Mouse (Mus musculus): ENCODE results near the gene 5530401A14Rik.
A peak's percentile ranks its signal among the peaks of the same experiment; 100 is the strongest.

Gene 5530401A14Rik

DNA sequence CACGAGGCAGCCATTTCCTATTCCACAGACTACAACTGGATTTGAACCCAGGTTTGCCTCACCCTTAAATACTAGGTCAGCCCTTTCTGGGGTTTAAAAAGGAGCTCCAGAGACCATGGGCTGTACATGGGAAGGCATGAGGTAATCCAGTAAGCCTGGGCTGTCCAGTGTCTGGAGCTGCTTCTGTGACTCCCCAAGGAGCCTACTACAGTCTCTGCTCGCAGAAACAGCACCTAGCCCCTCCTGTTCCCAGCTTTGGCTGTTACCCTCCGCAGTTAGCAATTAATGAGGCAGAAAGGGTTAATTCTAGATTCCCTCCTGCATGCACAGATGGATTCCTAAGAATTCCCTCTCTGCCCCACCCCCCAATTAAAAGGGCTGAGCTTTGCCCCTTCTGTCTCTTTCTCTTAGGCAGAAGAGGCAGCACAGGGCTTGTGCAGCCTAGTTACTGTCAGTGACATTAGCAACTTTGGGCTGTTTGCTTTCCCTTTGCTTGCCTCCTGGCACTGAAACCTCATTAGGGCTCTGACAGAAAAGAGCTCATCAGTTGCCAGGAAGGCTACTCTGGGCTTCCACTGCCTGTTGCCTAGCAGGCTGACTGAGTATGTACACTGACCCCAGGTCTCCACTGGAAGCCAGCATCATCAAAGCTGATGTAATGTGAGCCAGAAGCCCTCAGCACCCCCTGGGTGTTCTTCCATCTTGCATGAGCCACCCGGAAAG is at the start of gene 5530401A14Rik:
Gene 5530401A14Rik (plus strand): TSS at position 424 of the 723 bp plus-strand sequence.
- DNase-seq (ENCODE audit: low spot score in 2 of 2), result peak in 1 of 2 experiments; percentile 28

DNA sequence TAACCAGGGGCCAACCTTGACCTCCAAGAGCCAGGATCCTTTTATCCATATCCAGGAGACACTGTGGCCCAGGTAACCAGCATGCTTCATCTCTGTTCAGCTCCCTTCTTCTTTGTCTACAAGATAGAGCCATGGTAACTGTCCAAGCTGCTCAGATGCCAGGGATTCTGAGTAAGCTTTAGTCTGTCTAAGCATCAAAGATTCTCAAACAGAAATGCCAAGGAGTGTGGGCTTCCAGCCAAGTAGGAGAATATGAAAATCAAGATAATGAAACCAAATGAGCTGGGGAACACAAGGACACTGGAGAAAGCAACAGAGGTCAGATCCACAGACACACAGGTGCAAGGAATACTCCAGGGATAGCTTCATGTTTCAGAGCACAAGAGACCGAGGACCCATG is 45.7 kb upstream of the 5530401A14Rik start:
- peak in 1 of 2 experiments; percentile 19 for DNase-seq (ENCODE audit: low spot score in 2 of 2)

DNA sequence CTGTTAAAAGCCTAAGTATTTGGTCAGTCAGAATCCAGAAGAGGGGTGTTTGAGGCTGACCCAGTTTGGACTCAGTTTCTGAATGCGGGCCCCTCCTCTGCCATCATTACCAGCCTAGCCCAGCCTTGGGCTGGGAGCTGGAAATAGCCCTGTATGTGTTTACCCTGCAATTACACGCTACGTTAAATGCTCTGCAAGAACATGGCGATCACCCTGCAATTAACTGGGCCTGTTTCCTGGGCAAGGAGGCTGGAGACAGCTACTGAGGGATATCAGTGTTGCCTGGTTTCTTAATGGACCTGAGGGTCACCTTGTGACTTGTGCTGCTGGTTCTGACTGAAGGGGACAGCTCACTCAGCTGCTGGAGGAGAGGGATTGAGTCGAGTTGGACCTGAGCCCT is 43.9 kb upstream of the 5530401A14Rik start:
- no peak for DNase-seq (ENCODE audit: low spot score in 2 of 2)

- DNase-seq (ENCODE audit: low spot score in 2 of 2), result no peak
Measured at GRCm38 (mm10) chr11:81832381-81832780, 28.1 kb upstream of the 5530401A14Rik start.

DNA sequence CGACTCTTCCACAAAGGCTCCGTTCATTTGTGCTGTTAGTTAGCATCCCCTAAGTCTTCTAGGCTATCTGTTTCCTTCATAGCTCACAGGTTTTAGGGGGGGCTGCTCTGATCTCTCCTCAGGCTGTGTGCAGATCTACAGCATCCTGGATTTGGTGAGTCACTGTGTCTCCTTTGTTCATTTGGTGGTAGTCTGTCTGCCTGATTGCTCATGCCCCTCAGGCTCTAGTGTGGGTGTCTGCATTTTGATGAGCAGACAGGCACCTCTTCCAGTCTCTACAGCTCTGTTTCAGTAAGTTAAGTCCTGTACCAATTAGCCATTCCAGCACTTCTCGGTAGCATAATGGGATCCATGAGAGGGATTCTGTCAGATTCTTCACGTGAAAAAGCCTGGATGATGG is 22.0 kb upstream of the 5530401A14Rik start:
- DNase-seq (ENCODE audit: low spot score in 2 of 2), result no peak

DNA sequence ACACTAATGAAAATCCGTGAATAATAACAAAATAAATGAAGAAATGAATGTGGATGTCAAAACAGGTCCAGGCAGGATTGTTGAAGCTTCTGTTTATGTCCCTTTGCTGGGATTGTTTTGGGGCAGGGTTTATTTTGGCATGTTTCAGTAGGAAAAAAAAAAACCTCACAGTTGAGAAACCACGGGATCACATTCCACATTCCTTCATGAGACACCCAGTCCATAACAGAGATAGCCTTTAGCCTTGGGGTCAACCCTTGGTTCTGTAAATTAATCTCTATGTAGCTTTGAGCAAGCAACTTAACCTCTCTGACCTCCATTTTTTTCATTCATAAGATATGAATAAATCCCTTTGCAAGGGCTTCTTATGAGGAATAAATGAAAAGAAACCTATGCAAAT is 19.5 kb upstream of the 5530401A14Rik start:
- no peak for DNase-seq (ENCODE audit: low spot score in 2 of 2)

GRCm38 (mm10) chr11:81845010-81845685 is 15.3 kb upstream of the 5530401A14Rik start:
- DNase-seq (ENCODE audit: low spot score in 2 of 2), result no peak

DNA sequence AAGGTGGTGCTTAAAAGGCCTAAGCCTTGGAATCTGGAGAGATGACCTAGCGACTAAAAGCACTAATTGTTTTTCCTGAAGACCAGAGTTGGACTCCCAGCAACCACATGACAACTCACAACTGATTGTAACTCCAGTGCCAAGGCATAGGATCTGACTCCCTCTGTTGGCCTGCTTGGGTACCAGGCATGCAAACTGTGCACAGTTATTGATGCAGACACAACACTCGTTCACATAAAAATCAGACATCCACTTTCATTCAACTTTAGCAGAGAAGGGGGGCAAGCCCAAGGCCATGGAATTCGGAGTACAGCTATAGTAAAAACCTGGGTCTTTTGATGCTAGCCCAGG is 14.8 kb upstream of the 5530401A14Rik start:
- no peak for DNase-seq (ENCODE audit: low spot score in 2 of 2)

- no peak for DNase-seq (ENCODE audit: low spot score in 2 of 2)
Measured at GRCm38 (mm10) chr11:81847773-81848490, 12.5 kb upstream of the 5530401A14Rik start.

DNA sequence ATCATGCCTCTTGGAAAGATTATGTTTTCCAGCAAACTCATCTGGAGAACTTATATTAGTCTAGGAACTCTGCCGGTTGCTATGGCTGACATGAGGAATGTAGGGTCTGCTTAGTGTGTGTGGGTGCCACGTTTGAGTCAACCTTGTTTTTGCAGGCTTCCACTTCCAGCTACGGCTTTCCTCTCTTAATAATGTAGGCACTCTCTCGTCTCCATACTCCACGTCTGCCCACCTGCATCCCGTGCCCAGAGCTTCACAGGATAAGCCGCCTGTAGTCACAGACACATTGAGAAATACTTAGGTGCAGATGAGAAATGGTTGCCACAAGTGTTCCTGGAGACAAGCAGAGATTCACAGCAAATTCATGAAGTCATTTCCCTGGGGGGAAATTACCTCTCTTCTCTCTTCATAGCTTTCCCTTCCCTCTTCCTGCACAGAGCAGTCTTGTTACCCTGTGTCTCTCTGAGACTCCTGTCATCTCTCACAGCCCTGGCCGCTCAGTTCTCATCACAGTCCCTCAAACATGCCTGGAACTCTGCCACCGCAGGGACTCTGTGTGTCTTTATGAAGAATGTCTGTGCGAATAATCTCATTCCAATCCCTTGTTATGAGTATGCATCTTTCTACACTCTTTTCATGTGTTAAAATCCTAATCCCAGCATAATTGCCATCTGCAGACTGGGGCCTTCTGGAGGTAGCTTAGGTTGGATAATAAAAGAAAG is 5.3 kb downstream of the 5530401A14Rik start:
- peak; percentile 12 to 19 for DNase-seq (ENCODE audit: low spot score in 2 of 2)

DNA sequence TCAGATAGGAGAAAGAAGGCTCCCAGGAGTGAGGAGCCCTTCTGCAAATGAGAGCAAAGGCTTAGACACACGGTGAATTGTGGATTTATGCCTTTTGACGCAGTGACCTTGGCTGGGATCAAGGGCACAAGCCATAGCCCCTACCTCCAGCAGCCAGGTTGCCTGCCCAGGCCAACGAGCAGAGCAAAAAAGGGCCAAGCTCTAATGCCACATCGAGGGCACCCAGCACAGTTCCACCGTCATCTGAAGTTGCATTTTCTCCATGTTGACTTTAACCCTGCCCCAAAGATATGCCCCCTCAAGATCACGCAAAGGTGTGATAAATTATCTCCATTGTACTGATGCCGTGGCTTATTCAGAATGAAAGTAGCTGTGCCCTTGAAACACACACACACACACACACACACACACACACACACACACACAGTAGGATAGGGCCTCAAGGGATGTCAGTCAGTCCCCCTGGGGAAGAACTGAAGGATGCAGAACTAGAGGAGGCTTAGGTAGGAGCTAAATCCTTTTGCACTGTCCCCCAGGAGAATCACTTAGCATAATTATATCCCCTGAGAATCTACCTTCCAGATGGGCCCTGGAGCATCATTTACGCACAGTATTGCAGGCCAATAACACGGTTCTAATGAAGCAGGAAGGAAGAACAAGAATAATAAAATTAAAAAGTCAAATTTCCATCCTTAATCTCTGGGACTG is 11.2 kb downstream of the 5530401A14Rik start:
- DNase-seq (ENCODE audit: low spot score in 2 of 2), result no peak

DNA sequence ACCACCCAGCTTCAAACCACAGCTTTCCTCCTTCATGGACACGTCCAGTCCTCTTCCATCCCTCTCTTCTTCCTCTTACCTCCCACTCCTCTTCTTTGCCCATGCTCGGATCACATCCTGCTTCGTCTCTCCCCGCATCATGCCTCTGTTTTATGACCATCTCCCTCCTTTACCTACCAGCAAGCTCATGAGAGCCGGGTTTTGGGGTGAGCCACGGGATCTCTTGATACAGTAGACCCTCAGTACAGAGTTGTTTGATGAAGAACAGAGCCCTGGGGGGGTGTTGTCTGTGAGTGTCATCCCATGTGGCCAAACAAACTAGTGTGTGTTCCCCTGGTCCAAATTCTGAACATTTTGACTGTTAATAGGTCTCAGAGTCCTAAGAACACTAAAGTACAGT is 36.0 kb downstream of the 5530401A14Rik start:
- DNase-seq (ENCODE audit: low spot score in 2 of 2), result no peak

DNA sequence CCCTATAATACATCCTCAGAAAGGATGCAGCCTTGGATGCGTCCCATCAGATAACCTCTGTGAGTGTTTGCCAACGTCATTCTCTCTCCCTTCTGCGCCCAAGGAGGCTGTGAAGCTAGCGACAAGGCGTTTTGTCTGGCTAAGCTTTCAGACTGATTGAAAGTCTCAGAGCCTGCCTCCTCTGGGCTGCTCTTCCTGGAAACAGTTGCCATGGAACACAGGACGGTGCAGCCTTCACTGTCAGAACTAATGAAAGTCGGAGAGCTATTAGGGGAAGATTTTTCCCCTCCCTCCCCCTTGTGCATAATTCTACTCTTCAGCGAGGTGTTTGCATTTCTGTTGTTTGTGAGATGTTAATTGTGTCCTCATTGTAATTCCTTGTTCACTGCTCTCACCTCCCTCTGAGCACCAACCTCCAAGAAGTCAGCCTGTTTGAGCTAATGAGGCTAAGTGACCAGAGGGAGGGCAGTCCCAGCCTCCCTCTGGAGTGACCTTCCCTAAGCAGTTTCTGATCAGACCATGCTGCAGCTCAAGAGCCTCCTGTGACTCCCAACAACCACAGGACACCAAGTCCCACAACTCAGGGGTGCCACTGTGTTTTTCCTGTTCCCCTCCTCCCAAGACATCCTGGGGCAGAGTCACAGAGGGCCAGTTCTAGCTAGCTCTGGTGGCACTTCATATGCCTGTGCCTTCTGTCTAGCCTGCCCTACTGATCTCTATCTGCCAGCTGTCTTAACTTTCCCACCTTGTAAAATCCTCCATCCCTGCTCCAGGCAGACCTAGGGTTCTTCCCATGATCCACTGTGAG is 37.3 kb downstream of the 5530401A14Rik start:
- peak in 1 of 2 experiments; percentile 29 for DNase-seq (ENCODE audit: low spot score in 2 of 2)

DNA sequence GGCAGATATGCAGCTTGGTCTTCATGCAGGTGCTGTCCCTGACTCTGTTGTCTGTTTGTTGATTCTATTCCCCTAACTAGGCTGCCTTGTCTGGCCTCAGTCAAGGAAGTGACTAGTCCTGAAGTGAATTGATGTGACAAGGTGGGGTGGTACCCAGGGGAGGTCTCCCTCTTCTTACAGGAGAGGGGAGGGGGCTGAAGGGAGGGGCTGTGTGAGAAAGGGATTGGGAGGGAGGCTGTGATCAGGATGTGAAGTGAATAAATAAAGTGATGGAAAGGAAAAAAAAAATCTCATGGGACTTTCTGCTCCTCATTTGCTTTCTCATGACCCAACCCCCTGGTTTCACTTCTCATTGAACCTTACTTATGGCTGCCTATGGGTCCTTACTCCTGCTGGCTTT is 41.8 kb downstream of the 5530401A14Rik start:
- no peak for DNase-seq (ENCODE audit: low spot score in 2 of 2)

DNA sequence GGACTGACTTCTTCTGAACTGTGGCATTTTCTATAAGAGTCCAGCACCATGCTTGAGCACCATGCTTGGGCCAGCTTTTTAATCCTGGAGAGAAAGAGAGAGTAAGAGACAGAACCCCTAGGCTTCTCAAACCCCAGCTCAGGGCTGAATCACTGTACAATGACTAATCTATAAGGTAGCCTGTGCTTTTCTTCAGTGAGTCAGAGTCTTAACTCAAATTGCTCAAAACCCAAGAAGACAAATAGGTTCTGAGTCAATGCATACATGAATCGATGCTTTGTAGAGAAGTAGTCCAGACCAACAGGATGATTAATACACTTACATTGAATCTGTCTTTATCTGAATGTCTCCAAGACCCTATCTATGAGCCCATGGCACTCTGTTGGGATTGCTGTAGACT is 48.3 kb downstream of the 5530401A14Rik start:
- no peak for DNase-seq (ENCODE audit: low spot score in 2 of 2)

GRCm38 (mm10) chr11:81909397-81909894 is 49.0 kb downstream of the 5530401A14Rik start:
- no peak for DNase-seq (ENCODE audit: low spot score in 2 of 2)

DNA sequence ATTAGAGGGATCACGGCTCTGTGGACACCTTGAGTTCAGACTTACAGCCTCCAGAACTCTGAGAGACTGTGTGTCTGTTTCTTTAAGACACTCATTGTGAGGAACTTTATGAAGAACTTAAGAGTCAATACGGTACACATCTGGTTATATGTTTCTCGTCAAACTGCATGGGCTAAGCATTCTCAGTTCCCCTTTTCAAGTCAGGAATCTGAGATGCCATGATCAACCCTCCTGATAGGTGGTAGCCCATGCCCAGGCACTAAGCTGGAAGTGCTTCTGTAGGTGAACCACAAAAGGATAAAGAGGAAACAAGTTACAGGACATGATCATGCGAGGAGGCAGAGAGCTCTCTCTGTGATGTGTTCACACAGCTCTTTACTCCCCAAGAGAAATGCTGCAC is 52.6 kb downstream of the 5530401A14Rik start:
- DNase-seq (ENCODE audit: low spot score in 2 of 2), result no peak

- no peak for DNase-seq (ENCODE audit: low spot score in 2 of 2)
Measured at GRCm38 (mm10) chr11:81915501-81915900, 55.0 kb downstream of the 5530401A14Rik start.

- no peak for DNase-seq (ENCODE audit: low spot score in 2 of 2)
Measured at GRCm38 (mm10) chr11:81923096-81923495, 62.6 kb downstream of the 5530401A14Rik start.

- DNase-seq (ENCODE audit: low spot score in 2 of 2), result no peak
Measured at GRCm38 (mm10) chr11:81923626-81924025, 63.2 kb downstream of the 5530401A14Rik start.

All from right cerebral cortex, postnatal 36 days (tissue).